Mouse (Mus musculus): ENCODE results near the gene Scrt2. TPM values are rescaled to one million over a fixed set of nuclear protein-coding genes. Genes with fewer than 3 reads are reported as not detected.

Gene Scrt2
- total RNA-seq, 2 experiments from 2014 or later = 15.2 to 18.5 TPM

GRCm38 (mm10) chr2:152139191-152139987 lies 58.1 kb downstream of the Scrt2 start:
- peak; percentile 43 to 59 for DNase-seq (ENCODE audit: low spot score in 2 of 2)
- intact Hi-C loops (cut with DNase I) = no loop called here

- intact Hi-C loops (cut with DNase I) = no loop called here
- DNase-seq (ENCODE audit: low spot score in 2 of 2) = peak in 1 of 2 experiments; percentile 15
Observed at GRCm38 (mm10) chr2:152140941-152141340, 59.6 kb downstream of the Scrt2 start.

- DNase-seq (ENCODE audit: low spot score in 2 of 2) = no peak
- intact Hi-C loops (cut with DNase I) = no loop called here
Observed at GRCm38 (mm10) chr2:152141491-152141890, 60.2 kb downstream of the Scrt2 start.

- intact Hi-C loops (cut with DNase I) = no loop called here
- no peak for DNase-seq (ENCODE audit: low spot score in 2 of 2)
Observed at GRCm38 (mm10) chr2:152142046-152142445, 60.7 kb downstream of the Scrt2 start.

- intact Hi-C loops (cut with DNase I) = no loop called here
- no peak for DNase-seq (ENCODE audit: low spot score in 2 of 2)
Observed at GRCm38 (mm10) chr2:152142571-152142970, 61.2 kb downstream of the Scrt2 start.

GRCm38 (mm10) chr2:152143279-152144157 lies 62.2 kb downstream of the Scrt2 start, which contains the start of gene Tcf15:
Gene Tcf15 (plus strand): TSS chr2:152143561.
- no peak for DNase-seq (ENCODE audit: low spot score in 2 of 2)
- intact Hi-C loops (cut with DNase I) = no loop called here

- DNase-seq (ENCODE audit: low spot score in 2 of 2) = no peak
- intact Hi-C loops (cut with DNase I) = no loop called here
Observed at GRCm38 (mm10) chr2:152144158-152144450, 62.8 kb downstream of the Scrt2 start.

- DNase-seq (ENCODE audit: low spot score in 2 of 2) = no peak
- intact Hi-C loops (cut with DNase I) = no loop called here
Observed at GRCm38 (mm10) chr2:152144501-152144900, 63.2 kb downstream of the Scrt2 start.

Other genes with a start within 250 kb of the Scrt2 start
- under 1 TPM in 1 of 2 experiments, not detected in 1; 0.14 TPM for gene Rspo4, start 238.6 kb upstream of the Scrt2 start, total RNA-seq (2021)
- under 1 TPM; 0.14 to 0.37 TPM for gene Angpt4, start 170.3 kb upstream of the Scrt2 start, total RNA-seq (2021)
- gene Fam110a, start 101.3 kb upstream of the Scrt2 start, total RNA-seq (2021) = 1 to 10 TPM; 6.6 to 8.4 TPM
- 1 to 10 TPM; 4.0 to 4.1 TPM for gene Slc52a3, start 85.0 kb upstream of the Scrt2 start, total RNA-seq (2021)
- gene Srxn1, start 24.0 kb downstream of the Scrt2 start, total RNA-seq (2021) = 10 to 100 TPM; 85.6 to 96.7 TPM
- 1 to 10 TPM in 1 of 2 experiments, under 1 TPM in 1; 0.76 to 1.1 TPM for gene Tcf15, start 62.0 kb downstream of the Scrt2 start, total RNA-seq (2021)
- gene Csnk2a1, start 145.3 kb downstream of the Scrt2 start, total RNA-seq (2021) = 100 to 1,000 TPM; 100 to 107 TPM
- 10 to 100 TPM; 56.0 to 57.0 TPM for gene Tbc1d20, start 212.3 kb downstream of the Scrt2 start, total RNA-seq (2021)